In the genomic region with DNA sequence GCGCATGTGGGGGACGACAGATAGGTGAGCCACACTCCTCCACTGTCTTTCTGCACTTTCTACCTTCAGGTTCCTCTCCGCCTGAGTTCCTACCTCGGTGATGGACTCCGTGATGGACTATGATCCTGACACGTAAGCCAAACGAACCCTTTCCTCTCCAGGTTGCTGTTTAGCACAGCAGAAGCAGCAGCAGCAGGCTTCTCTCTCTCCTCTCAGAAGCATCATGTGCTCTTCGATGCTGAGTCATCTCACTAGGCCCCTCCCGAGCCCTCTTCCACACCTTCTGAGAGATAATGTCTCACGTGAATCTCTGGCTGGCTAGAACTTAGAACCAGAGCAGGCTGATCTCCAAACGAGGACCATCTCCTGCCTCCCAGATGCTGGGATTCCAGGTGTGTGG, we compare ENCODE assay signal across 17 mouse cellular contexts. TPM values are rescaled to one million over a fixed set of nuclear protein-coding genes. Genes with fewer than 3 reads are reported as not detected.
DNase-seq lines count a peak whose midpoint lies in the region; ATAC-seq lines count a peak whose summit lies in the region.
"Had no signal": no experiment of that assay in that cellular context is flagged by ENCODE, and none has a peak within 500 bp of the region (broad histone marks: within the 10 kb centered on the region; RNA-seq: fewer than 3 reads in every experiment).

No protein-coding gene starts in this region.

- no peak overlapping the region for H3K4me3 ChIP-seq in neural tube, embryonic 11.5 days (ENCODE audit: low read depth, low read length)
- no peak overlapping the region for H3K4me3 ChIP-seq in hindbrain, embryonic 11.5 days (ENCODE audit: low read depth, low read length)
- H3K4me3 ChIP-seq: heart, adult 2 months; hindbrain, embryonic 13.5 days; midbrain, embryonic 15.5 days had no signal

- no peaks in the 10 kb centered on the region for H3K36me3 ChIP-seq in neural tube, embryonic 11.5 days (ENCODE audit: control insufficient read depth, insufficient read depth, low read length)
- H3K36me3 ChIP-seq in hindbrain, embryonic 11.5 days (ENCODE audit: control insufficient read depth, insufficient read depth, low read length), result no peaks in the 10 kb centered on the region
- H3K36me3 ChIP-seq: hindbrain, embryonic 13.5 days; midbrain, embryonic 15.5 days had no signal

- no peak for ATAC-seq in neural tube, embryonic 11.5 days (ENCODE audit: insufficient read depth, low FRiP score, low TSS enrichment)
- no peak for ATAC-seq in hindbrain, embryonic 11.5 days (ENCODE audit: low FRiP score)
- ATAC-seq: forebrain, postnatal 0 days; midbrain, embryonic 15.5 days had no signal

- DNase-seq in neural tube, embryonic 11.5 days (ENCODE audit: low spot score), result peak; percentile 1
- no peak for DNase-seq in neural tube, embryonic 10.5 days (ENCODE audit: extremely low spot score, low spot score)
- peak; percentile 47 for DNase-seq in ZHBTc4 (ENCODE audit: low read depth, low spot score)
- peak; percentile 49 for DNase-seq in kidney, postnatal 14 days
- DNase-seq in cerebellum, postnatal 25 days, result no peak
- no peak for DNase-seq in hindbrain, embryonic 11.5 days (ENCODE audit: low spot score)
- no peak for DNase-seq in adrenal gland, postnatal 14 days
- DNase-seq: cerebellum, postnatal 36 days; forebrain, postnatal 0 days; gastrocnemius, postnatal 10 days; heart, adult 2 months; lung, embryonic 14.5 days; right cerebral cortex, postnatal 14 days had no signal

- H3K9ac ChIP-seq in neural tube, embryonic 11.5 days (ENCODE audit: low read length), result no peak overlapping the region
- H3K9ac ChIP-seq in hindbrain, embryonic 11.5 days (ENCODE audit: low read depth, low read length), result no peak overlapping the region
- H3K9ac ChIP-seq: forebrain, postnatal 0 days; hindbrain, embryonic 13.5 days; lung, embryonic 14.5 days; midbrain, embryonic 15.5 days had no signal

- whole genome bisulfite sequencing in neural tube, embryonic 11.5 days, result 50% methylated on average over 11 of the region's 11 CpGs
- 43% methylated on average over 11 of the region's 11 CpGs for WGBS in hindbrain, embryonic 11.5 days

- H3K27me3 ChIP-seq in neural tube, embryonic 11.5 days (ENCODE audit: control insufficient read depth, insufficient read depth, low read length), result no peaks in the 10 kb centered on the region
- H3K27me3 ChIP-seq in hindbrain, embryonic 11.5 days (ENCODE audit: control insufficient read depth, insufficient read depth, low read length), result no peaks in the 10 kb centered on the region; the same call in 1 of the 2 replicates

- no peak overlapping the region for H3K4me2 ChIP-seq in neural tube, embryonic 11.5 days (ENCODE audit: low read depth)
- H3K4me2 ChIP-seq in hindbrain, embryonic 11.5 days (replicated peaks; ENCODE audit: low read depth, low read length), result no peak overlapping the region
- H3K4me2 ChIP-seq: hindbrain, embryonic 13.5 days; lung, embryonic 14.5 days; midbrain, embryonic 15.5 days had no signal

- no peak overlapping the region for H3K27ac ChIP-seq in neural tube, embryonic 11.5 days (ENCODE audit: low read depth, low read length)
- no peak overlapping the region for H3K27ac ChIP-seq in hindbrain, embryonic 11.5 days (ENCODE audit: low read depth, low read length)
- H3K27ac ChIP-seq: heart, adult 2 months; hindbrain, embryonic 13.5 days; midbrain, embryonic 15.5 days had no signal

- no peaks in the 10 kb centered on the region for H3K9me3 ChIP-seq in neural tube, embryonic 11.5 days (ENCODE audit: control insufficient read depth, low read length)
- H3K9me3 ChIP-seq in hindbrain, embryonic 11.5 days (ENCODE audit: control insufficient read depth, low read length), result no peaks in the 10 kb centered on the region
- H3K9me3 ChIP-seq: hindbrain, embryonic 13.5 days; midbrain, embryonic 15.5 days had no signal

- H3K4me1 ChIP-seq in neural tube, embryonic 11.5 days (ENCODE audit: control insufficient read depth, insufficient read depth, low read length), result no peaks in the 10 kb centered on the region
- H3K4me1 ChIP-seq in hindbrain, embryonic 11.5 days (replicated peaks; ENCODE audit: control insufficient read depth, insufficient read depth, low read length), result no peaks in the 10 kb centered on the region
- H3K4me1 ChIP-seq: hindbrain, embryonic 13.5 days; midbrain, embryonic 15.5 days had no signal

RNA-seq across cellular contexts. Expression of a gene that starts 11.1 kb away (rescaled TPM):
- 9.7 and 11.0 TPM in 2 replicates for polyA plus RNA-seq in neural tube, embryonic 11.5 days (2014; fragmentation: Nextera tagmentation; extraction: Ambion mirVana)
- 5.7 and 9.1 TPM in 2 replicates for polyA plus RNA-seq in hindbrain, embryonic 11.5 days (2014; fragmentation: Nextera tagmentation; extraction: Ambion mirVana)
- total RNA-seq in adrenal gland, postnatal 14 days (2021), result 6.3 and 6.4 TPM in 2 replicates

RNA-seq across cellular contexts. Expression of a gene that starts 42.4 kb away (rescaled TPM):
- 2.5 and 2.6 TPM in 2 replicates for polyA plus RNA-seq in neural tube, embryonic 11.5 days (2014; fragmentation: Nextera tagmentation; extraction: Ambion mirVana)
- 1.9 and 2.2 TPM in 2 replicates for polyA plus RNA-seq in hindbrain, embryonic 11.5 days (2014; fragmentation: Nextera tagmentation; extraction: Ambion mirVana)
- total RNA-seq in adrenal gland, postnatal 14 days (2021), result 9.2 and 10.1 TPM in 2 replicates
- total RNA-seq: megakaryocyte, adult 5-6 weeks had no signal
- polyA plus RNA-seq: heart, postnatal 0 days had no signal

RNA-seq across cellular contexts. Expression of a gene that starts 44.8 kb away (rescaled TPM):
- polyA plus RNA-seq in neural tube, embryonic 11.5 days (2014; fragmentation: Nextera tagmentation; extraction: Ambion mirVana), result 3.9 and 4.5 TPM in 2 replicates
- 4.1 and 4.2 TPM in 2 replicates for polyA plus RNA-seq in hindbrain, embryonic 11.5 days (2014; fragmentation: Nextera tagmentation; extraction: Ambion mirVana)
- total RNA-seq in adrenal gland, postnatal 14 days (2021), result 37.0 and 45.2 TPM in 2 replicates

Comparison
In these comparisons a context has a peak if more than half of its experiments do, and no peak if none do; other contexts are left out.
1. DNase-seq: peak in neural tube, embryonic 11.5 days (single experiment), ZHBTc4 (single experiment) and kidney, postnatal 14 days (single experiment); none in neural tube, embryonic 10.5 days (single experiment), cerebellum, postnatal 25 days (0 of 2), hindbrain, embryonic 11.5 days (single experiment) and adrenal gland, postnatal 14 days (single experiment).